Mouse (Mus musculus) liver (tissue): ENCODE data around the gene Hoxd9.
A peak's percentile ranks its signal among the peaks of the same experiment; 100 is the strongest.

Experiments used
- DNase-seq: peaks from one replicate; pipeline ENCODE4 v3.0.0-alpha.2; 2020; ENCODE audit warnings: mixed read lengths

Gene Hoxd9

GRCm38 (mm10) chr2:74714881-74715280 lies 17.4 kb downstream of the Hoxd9 start:
- no peak for DNase-seq

- peak; percentile 81 for DNase-seq
Observed at GRCm38 (mm10) chr2:74715504-74716241, 18.1 kb downstream of the Hoxd9 start.

GRCm38 (mm10) chr2:74720384-74720783 lies 22.9 kb downstream of the Hoxd9 start:
- DNase-seq, result no peak

GRCm38 (mm10) chr2:74720955-74721491 lies 23.5 kb downstream of the Hoxd9 start:
- no peak for DNase-seq

- no peak for DNase-seq
Observed at GRCm38 (mm10) chr2:74721882-74722281, 24.4 kb downstream of the Hoxd9 start.

- no peak for DNase-seq
Observed at GRCm38 (mm10) chr2:74722949-74723348, 25.4 kb downstream of the Hoxd9 start.

- DNase-seq, result no peak
Observed at GRCm38 (mm10) chr2:74724244-74725015, 26.9 kb downstream of the Hoxd9 start.

GRCm38 (mm10) chr2:74725171-74725570 lies 27.6 kb downstream of the Hoxd9 start:
- no peak for DNase-seq

GRCm38 (mm10) chr2:74726551-74726950 lies 29.0 kb downstream of the Hoxd9 start, which contains the start of gene Gm28230:
Gm28230 (plus strand) TSS chr2:74726728.
- DNase-seq, result no peak

GRCm38 (mm10) chr2:74726973-74727639 lies 29.6 kb downstream of the Hoxd9 start:
- DNase-seq, result no peak

- no peak for DNase-seq
Observed at GRCm38 (mm10) chr2:74727640-74728302, 30.2 kb downstream of the Hoxd9 start.

GRCm38 (mm10) chr2:74728303-74728680 lies 30.8 kb downstream of the Hoxd9 start:
- DNase-seq, result no peak

- DNase-seq, result no peak
Observed at GRCm38 (mm10) chr2:74730331-74730730, 32.8 kb downstream of the Hoxd9 start.

- DNase-seq, result no peak
Observed at GRCm38 (mm10) chr2:74731055-74731454, 33.5 kb downstream of the Hoxd9 start.

- DNase-seq, result no peak
Observed at GRCm38 (mm10) chr2:74731799-74732512, 34.4 kb downstream of the Hoxd9 start.

- DNase-seq, result no peak
Observed at GRCm38 (mm10) chr2:74732513-74733316, 35.2 kb downstream of the Hoxd9 start.

GRCm38 (mm10) chr2:74733317-74733661 lies 35.8 kb downstream of the Hoxd9 start:
- no peak for DNase-seq

GRCm38 (mm10) chr2:74733765-74734164 lies 36.2 kb downstream of the Hoxd9 start:
- DNase-seq, result no peak

- no peak for DNase-seq
Observed at GRCm38 (mm10) chr2:74734451-74734850, 36.9 kb downstream of the Hoxd9 start.

- DNase-seq, result no peak
Observed at GRCm38 (mm10) chr2:74734996-74735811, 37.7 kb downstream of the Hoxd9 start.
